Mouse (Mus musculus): ENCODE measurements around the gene Zmiz2. TPM values are rescaled to one million over a fixed set of nuclear protein-coding genes. Genes with fewer than 3 reads are reported as not detected.

The Zmiz2 gene
- polyA plus RNA-seq, 1 experiment from 2014 or later, result 22.3 TPM

DNA sequence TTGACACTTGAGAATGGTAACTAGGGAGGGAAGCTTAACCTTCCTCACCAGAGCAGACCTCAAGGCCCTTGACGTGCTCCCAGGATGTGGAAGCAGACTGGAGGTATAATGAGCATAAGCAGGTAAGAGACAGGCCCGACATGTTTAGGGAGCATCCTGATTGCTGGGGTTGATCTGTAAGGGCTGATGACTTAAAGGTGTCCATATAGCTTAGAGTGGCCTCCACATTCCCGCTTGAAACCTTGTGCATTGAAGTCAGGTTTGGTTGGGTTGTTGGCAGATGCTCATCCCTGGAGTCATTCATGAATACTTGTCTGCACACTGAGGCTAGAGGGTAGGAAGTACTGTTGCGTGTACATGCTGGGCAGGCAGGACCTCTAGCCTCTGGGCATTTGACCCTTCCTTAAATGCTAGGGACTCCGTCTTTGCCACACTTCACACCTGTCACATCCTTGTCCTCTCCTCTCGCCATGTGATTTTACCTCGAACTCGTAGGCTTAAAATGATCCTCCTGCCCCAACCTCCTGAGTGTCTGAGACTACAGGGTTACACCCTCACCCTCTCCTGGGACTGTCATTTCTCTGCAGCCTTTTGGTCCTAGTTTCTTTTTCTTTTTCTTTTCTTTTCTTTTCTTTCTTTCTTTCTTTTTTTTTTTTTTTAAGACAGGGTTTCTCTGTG lies 1.6 kb downstream of the Zmiz2 start:
- WGBS, result 80% methylated on average over 8 of the region's 8 CpGs

GRCm38 (mm10) chr11:6391516-6392276 lies 2.8 kb downstream of the Zmiz2 start:
- Histone ChIP-seq H3K4me1 (replicated peaks; ENCODE audit: control insufficient read depth, insufficient read depth, low read length) (peaks cover 7% of the 10 kb centered on the region; the same call in 1 of the 2 replicates), H3K4me3 (ENCODE audit: low read depth, low read length) (no peak overlapping the region), H3K9me3 (ENCODE audit: control insufficient read depth, low read length) (no peaks in the 10 kb centered on the region), H3K27ac (ENCODE audit: low read depth, low read length) (no peak overlapping the region), H3K9ac (ENCODE audit: low read length) (no peak overlapping the region), H3K27me3 (ENCODE audit: control insufficient read depth, insufficient read depth, low read length) (no peaks in the 10 kb centered on the region), H3K36me3 (ENCODE audit: control insufficient read depth, insufficient read depth, low read length) (peaks cover 7% of the 10 kb centered on the region; the same call in 1 of the 2 replicates), H3K4me2 (ENCODE audit: low read depth, low read length, severe bottlenecking) (no peak overlapping the region)
- WGBS, result 89% methylated on average over 8 of the region's 8 CpGs
- ATAC-seq (replicated peaks; ENCODE audit: low FRiP score) (no peak), DNase-seq (ENCODE audit: low spot score) (no peak)

More for the DNA sequence above, 1.6 kb downstream of the Zmiz2 start:
- no peak overlapping the region for H3K9ac ChIP-seq (ENCODE audit: low read length)
- no peak overlapping the region for H3K27ac ChIP-seq (ENCODE audit: low read depth, low read length)
- DNase-seq (ENCODE audit: low spot score), result no peak
- ATAC-seq (replicated peaks; ENCODE audit: low FRiP score), result no peak
- H3K9me3 ChIP-seq (ENCODE audit: control insufficient read depth, low read length), result no peaks in the 10 kb centered on the region
- H3K4me2 ChIP-seq (ENCODE audit: low read depth, low read length, severe bottlenecking), result peak overlapping the region; percentile 66
- H3K4me3 ChIP-seq (ENCODE audit: low read depth, low read length), result peak overlapping the region; percentile 98
- no peaks in the 10 kb centered on the region for H3K27me3 ChIP-seq (ENCODE audit: control insufficient read depth, insufficient read depth, low read length)
- H3K4me1 ChIP-seq (replicated peaks; ENCODE audit: control insufficient read depth, insufficient read depth, low read length), result peaks cover 7% of the 10 kb centered on the region; the same call in 1 of the 2 replicates
- H3K36me3 ChIP-seq (ENCODE audit: control insufficient read depth, insufficient read depth, low read length), result peaks cover 5% of the 10 kb centered on the region; the same call in 1 of the 2 replicates

DNA sequence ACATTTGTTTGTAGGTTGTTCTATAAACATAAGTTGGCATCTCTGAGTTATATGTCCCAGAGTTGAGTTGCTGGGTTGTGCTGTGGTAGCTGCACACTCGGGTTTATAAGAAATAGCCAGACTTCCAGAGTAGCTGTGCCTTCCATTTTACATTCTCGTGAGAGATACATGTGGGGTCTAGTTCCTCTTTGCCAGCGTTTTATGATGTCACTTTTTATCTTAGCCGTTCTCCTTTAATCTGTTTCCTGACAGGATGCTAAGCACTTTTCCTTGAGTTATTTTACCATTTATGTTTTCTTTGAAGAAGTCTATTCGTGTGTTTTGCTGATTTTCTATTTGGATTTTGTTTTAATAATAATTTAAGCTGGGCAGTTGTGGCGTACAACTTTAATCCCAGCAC lies 4.0 kb downstream of the Zmiz2 start:
- WGBS, result 90% methylated on average over 6 of the region's 6 CpGs
- Histone ChIP-seq H3K9ac (ENCODE audit: low read length) (no peak overlapping the region), H3K27me3 (ENCODE audit: control insufficient read depth, insufficient read depth, low read length) (no peaks in the 10 kb centered on the region), H3K36me3 (ENCODE audit: control insufficient read depth, insufficient read depth, low read length) (peaks cover 11% of the 10 kb centered on the region; the same call in 1 of the 2 replicates), H3K9me3 (ENCODE audit: control insufficient read depth, low read length) (no peaks in the 10 kb centered on the region), H3K4me2 (ENCODE audit: low read depth, low read length, severe bottlenecking) (no peak overlapping the region), H3K4me3 (ENCODE audit: low read depth, low read length) (no peak overlapping the region), H3K4me1 (replicated peaks; ENCODE audit: control insufficient read depth, insufficient read depth, low read length) (peaks cover 7% of the 10 kb centered on the region; the same call in 1 of the 2 replicates), H3K27ac (ENCODE audit: low read depth, low read length) (no peak overlapping the region)
- ATAC-seq (replicated peaks; ENCODE audit: low FRiP score) (no peak), DNase-seq (ENCODE audit: low spot score) (no peak)

DNA sequence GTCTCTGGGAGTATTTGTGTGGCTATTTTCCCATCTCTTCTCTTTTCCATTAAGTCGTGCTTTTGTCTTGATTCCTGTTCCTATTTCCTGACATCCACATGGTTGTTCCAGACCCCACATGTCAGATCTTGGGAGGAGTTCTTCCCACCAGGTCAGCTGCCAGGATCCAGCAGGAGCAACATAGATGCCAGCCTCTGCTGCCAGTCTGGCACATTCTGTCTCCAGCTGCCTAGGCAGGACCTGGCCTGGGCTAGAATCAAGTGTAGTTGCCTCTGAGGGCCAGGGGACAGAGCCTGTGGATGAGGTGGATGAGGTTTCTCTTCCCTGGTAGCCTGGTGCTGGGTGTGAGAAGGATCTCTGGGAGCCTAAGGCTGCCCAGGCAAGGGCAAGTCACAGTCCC lies 5.0 kb downstream of the Zmiz2 start:
- Histone ChIP-seq H3K9me3 (ENCODE audit: control insufficient read depth, low read length) (no peaks in the 10 kb centered on the region), H3K36me3 (ENCODE audit: control insufficient read depth, insufficient read depth, low read length) (peaks cover 16% of the 10 kb centered on the region; the same call in 1 of the 2 replicates), H3K27ac (ENCODE audit: low read depth, low read length) (no peak overlapping the region), H3K27me3 (ENCODE audit: control insufficient read depth, insufficient read depth, low read length) (no peaks in the 10 kb centered on the region), H3K4me2 (ENCODE audit: low read depth, low read length, severe bottlenecking) (no peak overlapping the region), H3K4me3 (ENCODE audit: low read depth, low read length) (no peak overlapping the region), H3K4me1 (replicated peaks; ENCODE audit: control insufficient read depth, insufficient read depth, low read length) (peaks cover 7% of the 10 kb centered on the region; the same call in 1 of the 2 replicates), H3K9ac (ENCODE audit: low read length) (no peak overlapping the region)
- WGBS, result 89% methylated on average over 1 of the region's 1 CpGs
- ATAC-seq (replicated peaks; ENCODE audit: low FRiP score) (no peak), DNase-seq (ENCODE audit: low spot score) (no peak)

- Histone ChIP-seq H3K27me3 (ENCODE audit: control insufficient read depth, insufficient read depth, low read length) (no peaks in the 10 kb centered on the region), H3K4me1 (replicated peaks; ENCODE audit: control insufficient read depth, insufficient read depth, low read length) (peaks cover 3% of the 10 kb centered on the region; the same call in 1 of the 2 replicates), H3K36me3 (ENCODE audit: control insufficient read depth, insufficient read depth, low read length) (peaks cover 24% of the 10 kb centered on the region; the same call in 1 of the 2 replicates), H3K4me3 (ENCODE audit: low read depth, low read length) (no peak overlapping the region), H3K4me2 (ENCODE audit: low read depth, low read length, severe bottlenecking) (no peak overlapping the region), H3K9ac (ENCODE audit: low read length) (no peak overlapping the region), H3K9me3 (ENCODE audit: control insufficient read depth, low read length) (no peaks in the 10 kb centered on the region), H3K27ac (ENCODE audit: low read depth, low read length) (no peak overlapping the region)
- WGBS, result 89% methylated on average over 5 of the region's 5 CpGs
- no peak for ATAC-seq (replicated peaks; ENCODE audit: low FRiP score)
- no peak for DNase-seq (ENCODE audit: low spot score)
Observed at GRCm38 (mm10) chr11:6395565-6395964, 6.7 kb downstream of the Zmiz2 start.

- H3K9me3 ChIP-seq (ENCODE audit: control insufficient read depth, low read length), result no peaks in the 10 kb centered on the region
- H3K27me3 ChIP-seq (ENCODE audit: control insufficient read depth, insufficient read depth, low read length), result no peaks in the 10 kb centered on the region
- H3K36me3 ChIP-seq (ENCODE audit: control insufficient read depth, insufficient read depth, low read length), result peaks cover 31% of the 10 kb centered on the region
- no peak overlapping the region for H3K4me3 ChIP-seq (ENCODE audit: low read depth, low read length)
- H3K4me1 ChIP-seq (replicated peaks; ENCODE audit: control insufficient read depth, insufficient read depth, low read length), result no peaks in the 10 kb centered on the region
- H3K4me2 ChIP-seq (ENCODE audit: low read depth, low read length, severe bottlenecking), result no peak overlapping the region
- no peak for ATAC-seq (replicated peaks; ENCODE audit: low FRiP score)
- DNase-seq (ENCODE audit: low spot score), result no peak
- no peak overlapping the region for H3K27ac ChIP-seq (ENCODE audit: low read depth, low read length)
- H3K9ac ChIP-seq (ENCODE audit: low read length), result no peak overlapping the region
- WGBS, result 94% methylated on average over 10 of the region's 10 CpGs
Observed at GRCm38 (mm10) chr11:6398141-6398540, 9.3 kb downstream of the Zmiz2 start.

DNA sequence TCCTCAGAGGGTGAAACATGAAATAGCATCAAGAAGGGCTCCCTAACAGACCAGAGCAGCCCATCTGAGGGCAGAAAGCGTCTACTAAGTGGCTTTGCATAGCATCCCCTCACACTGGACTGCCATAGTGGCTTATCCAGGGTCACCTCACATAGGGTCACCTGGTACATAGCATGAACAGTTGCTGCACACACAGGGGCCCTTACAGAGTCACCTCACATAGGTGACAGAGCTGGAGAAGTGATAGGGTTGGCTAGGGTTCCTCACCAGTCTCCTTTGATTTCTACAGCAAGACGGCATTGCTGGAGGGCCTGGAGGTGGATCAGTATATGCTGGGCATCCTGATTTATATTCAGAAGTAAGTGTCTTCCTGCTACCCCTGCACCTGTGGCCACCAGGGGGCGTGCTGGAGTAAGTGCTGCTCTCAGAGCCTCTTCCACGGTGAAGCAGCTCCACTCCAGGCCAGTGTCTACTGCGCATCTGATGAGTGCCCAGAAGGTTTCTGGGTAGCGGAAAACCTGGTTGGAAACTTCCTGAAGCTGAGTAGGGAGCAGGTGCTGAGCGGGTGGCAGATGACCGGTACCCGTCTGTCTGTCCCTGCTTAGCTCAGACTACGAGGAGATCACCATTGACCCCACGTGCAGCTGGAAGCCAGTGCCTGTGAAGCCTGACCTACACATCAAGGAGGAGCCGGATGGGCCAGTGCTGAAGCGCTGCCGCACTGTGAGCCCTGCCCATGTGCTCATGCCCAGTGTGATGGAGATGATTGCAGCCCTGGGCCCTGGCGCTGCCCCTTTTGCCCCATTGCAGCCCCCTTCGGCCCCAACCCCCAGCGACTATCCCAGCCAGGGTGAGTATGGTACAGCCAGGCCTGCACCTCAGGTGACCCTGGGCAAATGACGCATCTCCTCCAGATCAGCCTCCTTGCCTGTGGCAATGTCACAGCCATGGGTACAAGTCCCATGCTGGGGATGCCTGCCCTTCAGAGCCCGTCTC lies 13.9 kb downstream of the Zmiz2 start:
- no peak overlapping the region for H3K27ac ChIP-seq (ENCODE audit: low read depth, low read length)
- no peak overlapping the region for H3K9ac ChIP-seq (ENCODE audit: low read length)
- no peaks in the 10 kb centered on the region for H3K4me1 ChIP-seq (replicated peaks; ENCODE audit: control insufficient read depth, insufficient read depth, low read length)
- ATAC-seq (replicated peaks; ENCODE audit: low FRiP score), result 0 out of 2 replicates have a peak, but pooled peaks have one; percentile 13
- WGBS, result 88% methylated on average over 19 of the region's 19 CpGs
- no peaks in the 10 kb centered on the region for H3K9me3 ChIP-seq (ENCODE audit: control insufficient read depth, low read length)
- H3K4me3 ChIP-seq (ENCODE audit: low read depth, low read length), result no peak overlapping the region
- no peaks in the 10 kb centered on the region for H3K27me3 ChIP-seq (ENCODE audit: control insufficient read depth, insufficient read depth, low read length)
- peaks cover 41% of the 10 kb centered on the region for H3K36me3 ChIP-seq (ENCODE audit: control insufficient read depth, insufficient read depth, low read length)
- no peak overlapping the region for H3K4me2 ChIP-seq (ENCODE audit: low read depth, low read length, severe bottlenecking)
- DNase-seq (ENCODE audit: low spot score), result peak; percentile 80

DNA sequence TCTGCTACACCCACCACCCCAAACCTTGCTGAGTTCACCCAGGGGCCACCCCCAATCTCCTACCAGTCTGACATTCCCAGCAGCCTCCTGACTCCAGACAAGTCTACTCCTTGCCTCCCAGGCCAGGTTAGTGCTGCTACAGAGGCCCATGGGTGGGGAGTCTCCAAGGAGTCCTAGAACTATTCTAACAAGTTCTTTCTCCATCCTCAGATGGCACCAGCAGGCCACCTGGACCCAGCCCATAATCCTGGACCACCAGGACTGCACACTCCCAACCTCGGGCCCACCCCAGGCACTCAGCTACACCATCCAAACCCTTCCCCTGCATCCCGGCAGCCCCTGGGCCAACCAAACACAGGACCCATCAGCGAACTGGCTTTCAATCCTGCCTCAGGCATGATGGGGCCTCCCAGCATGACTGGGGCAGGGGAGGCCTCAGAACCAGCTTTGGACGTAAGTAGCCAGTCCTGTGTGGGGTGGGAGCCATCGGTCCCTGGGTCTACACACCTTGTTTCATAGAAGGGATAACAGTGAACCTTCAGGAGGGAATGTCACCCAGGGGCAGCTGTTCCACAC lies 15.0 kb downstream of the Zmiz2 start:
- Histone ChIP-seq H3K9me3 (ENCODE audit: control insufficient read depth, low read length) (no peaks in the 10 kb centered on the region), H3K27me3 (ENCODE audit: control insufficient read depth, insufficient read depth, low read length) (no peaks in the 10 kb centered on the region), H3K9ac (ENCODE audit: low read length) (no peak overlapping the region), H3K4me2 (ENCODE audit: low read depth, low read length, severe bottlenecking) (no peak overlapping the region), H3K4me3 (ENCODE audit: low read depth, low read length) (no peak overlapping the region), H3K4me1 (replicated peaks; ENCODE audit: control insufficient read depth, insufficient read depth, low read length) (no peaks in the 10 kb centered on the region), H3K27ac (ENCODE audit: low read depth, low read length) (no peak overlapping the region), H3K36me3 (ENCODE audit: control insufficient read depth, insufficient read depth, low read length) (peaks cover 35% of the 10 kb centered on the region)
- WGBS, result 95% methylated on average over 5 of the region's 5 CpGs
- ATAC-seq (replicated peaks; ENCODE audit: low FRiP score) (no peak), DNase-seq (ENCODE audit: low spot score) (no peak)

Data from forebrain, embryonic 11.5 days (tissue).